Mouse (Mus musculus) neural tube, embryonic 13.5 days (tissue): ENCODE data around the gene Ryr1. TPM values are rescaled to one million over a fixed set of nuclear protein-coding genes. Genes with fewer than 3 reads are reported as not detected.
A peak's percentile ranks its signal among the peaks of the same experiment; 100 is the strongest.

Experiments used
- ATAC-seq: fragments of 200-750 bp; cut with Nextera tagmentation; 2 replicates; pipeline ENCODE4 v1.8.0; 2017; ENCODE audit warnings: low read depth, mild to moderate bottlenecking, moderate TSS enrichment, moderate library complexity
- H3K27ac ChIP-seq: fragments of 300-500 bp; sonication (generic); replicated peaks from 2 replicates; pipeline ENCODE4 v1.5.1; 2015; ENCODE audit warnings: moderate library complexity, mild to moderate bottlenecking, inconsistent platforms
- H3K27me3 ChIP-seq: fragments of 300-500 bp; sonication (generic); 2 replicates; pipeline ENCODE4 v1.6.1; 2015; ENCODE audit warnings: mild to moderate bottlenecking, inconsistent platforms
- H3K36me3 ChIP-seq: fragments of 300-500 bp; sonication (generic); 2 replicates; pipeline ENCODE4 v1.6.1; 2015; ENCODE audit warnings: mild to moderate bottlenecking, inconsistent platforms
- H3K4me1 ChIP-seq: fragments of 300-500 bp; sonication (generic); replicated peaks from 2 replicates; pipeline ENCODE4 v1.6.1; 2015; ENCODE audit warnings: inconsistent platforms
- H3K4me2 ChIP-seq: fragments of 300-500 bp; sonication (generic); 2 replicates; pipeline ENCODE4 v1.6.1; 2015; ENCODE audit warnings: inconsistent platforms, mild to moderate bottlenecking, moderate library complexity
- H3K4me3 ChIP-seq: fragments of 300-500 bp; sonication (generic); 2 replicates; pipeline ENCODE4 v1.5.1; 2015; ENCODE audit warnings: mild to moderate bottlenecking, inconsistent platforms
- H3K9ac ChIP-seq: fragments of 300-500 bp; sonication (generic); 2 replicates; pipeline ENCODE4 v1.6.1; 2015; ENCODE audit warnings: moderate library complexity, mild to moderate bottlenecking, inconsistent platforms
- H3K9me3 ChIP-seq: fragments of 300-500 bp; sonication (generic); 2 replicates; pipeline ENCODE4 v1.6.1; 2016; ENCODE audit warnings: inconsistent platforms
- WGBS: fragments of 180-500 bp; shearing (Covaris S2); methylation state at CpG from one replicate; pipeline ENCODE4 v1.1.7; 2015; 5-methylcytosine and 5-hydroxymethylcytosine counted together
- polyA plus RNA-seq: library from polyadenylated mRNA; unstranded; fragments of >200 nt; fragmentation: Nextera tagmentation; extraction: Ambion mirVana; gene quantifications from 2 replicates; pipeline ENCODE4 v1.2.1, GENCODE M21; 2015

Gene Ryr1
- 5.4 and 6.3 TPM in 2 replicates for polyA plus RNA-seq

- Histone ChIP-seq H3K4me3 (peak within 1 kb of the TSS; percentile 31), H3K27me3 (peaks cover 19% of the 10 kb centered on the region), H3K4me1 (peaks cover 11% of the 10 kb centered on the region), H3K27ac (no peak within 1 kb of the TSS), H3K36me3 (no peaks in the 10 kb centered on the region), H3K9me3 (no peaks in the 10 kb centered on the region), H3K9ac (peak within 1 kb of the TSS; percentile 63), H3K4me2 (peak within 1 kb of the TSS; percentile 57)
- WGBS, result 0% methylated on average over 16 of the region's 16 CpGs
- ATAC-seq, result no peak; the same call in 1 of the 2 replicates
These were observed at the start of gene Ryr1 for GRCm38 (mm10) chr7:29124970-29125369. TSS of gene Ryr1 (minus strand) at chr7:29125179.

- whole genome bisulfite sequencing, result 34% methylated on average over 32 of the region's 32 CpGs
- H3K4me1 ChIP-seq, result peaks cover 41% of the 10 kb centered on the region
- no peaks in the 10 kb centered on the region for H3K9me3 ChIP-seq
- no peak for ATAC-seq
- no peak overlapping the region for H3K27ac ChIP-seq
- H3K36me3 ChIP-seq, result peaks cover 49% of the 10 kb centered on the region
- peaks cover 56% of the 10 kb centered on the region for H3K27me3 ChIP-seq
- H3K4me3 ChIP-seq, result 0 out of 2 replicates have a peak overlapping the region, but pooled peaks have one; percentile 66
- H3K9ac ChIP-seq, result no peak overlapping the region
- no peak overlapping the region for H3K4me2 ChIP-seq
These were observed 47.5 kb upstream of the Ryr1 start for GRCm38 (mm10) chr7:29172390-29173016.

- ATAC-seq, result no peak
- Histone ChIP-seq H3K9ac (peak overlapping the region; percentile 62), H3K27me3 (peaks cover 56% of the 10 kb centered on the region), H3K27ac (no peak overlapping the region), H3K4me1 (peaks cover 41% of the 10 kb centered on the region), H3K4me3 (peak overlapping the region; percentile 66), H3K36me3 (peaks cover 42% of the 10 kb centered on the region), H3K9me3 (no peaks in the 10 kb centered on the region), H3K4me2 (peak overlapping the region; percentile 76)
- WGBS, result 4% methylated on average over 34 of the region's 34 CpGs
These were observed 46.7 kb upstream of the Ryr1 start for GRCm38 (mm10) chr7:29171562-29172097.

- WGBS, result 2% methylated on average over 43 of the region's 43 CpGs
- Histone ChIP-seq H3K9me3 (no peaks in the 10 kb centered on the region), H3K4me1 (peaks cover 41% of the 10 kb centered on the region), H3K27me3 (peaks cover 56% of the 10 kb centered on the region), H3K27ac (no peak overlapping the region), H3K4me3 (peak overlapping the region; percentile 66), H3K4me2 (peak overlapping the region; percentile 76), H3K9ac (peak overlapping the region; percentile 62), H3K36me3 (peaks cover 39% of the 10 kb centered on the region)
- no peak for ATAC-seq
These were observed 46.0 kb upstream of the Ryr1 start for GRCm38 (mm10) chr7:29170755-29171561.

- Histone ChIP-seq H3K9ac (peak within 1 kb of the TSS; percentile 76), H3K27ac (peak within 1 kb of the TSS; percentile 90), H3K4me3 (peak within 1 kb of the TSS; percentile 66), H3K9me3 (no peaks in the 10 kb centered on the region), H3K27me3 (peaks cover 49% of the 10 kb centered on the region), H3K36me3 (peaks cover 32% of the 10 kb centered on the region), H3K4me2 (peak within 1 kb of the TSS; percentile 76), H3K4me1 (peaks cover 41% of the 10 kb centered on the region)
- under 1% methylated on average over 30 of the region's 30 CpGs for WGBS
- ATAC-seq, result peak; percentile 51
These were observed 45.2 kb upstream of the Ryr1 start, which contains the start of the genes Ggn and Spred3 for GRCm38 (mm10) chr7:29170066-29170754. TSS of gene Ggn (plus strand) at chr7:29170210. TSS of gene Spred3 (minus strand) at chr7:29170411.

GRCm38 (mm10) chr7:29169231-29170065 is 44.5 kb upstream of the Ryr1 start:
- WGBS, result under 1% methylated on average over 30 of the region's 39 CpGs
- Histone ChIP-seq H3K27me3 (peaks cover 41% of the 10 kb centered on the region), H3K27ac (peak overlapping the region; percentile 90), H3K4me2 (peak overlapping the region; percentile 76), H3K36me3 (peaks cover 27% of the 10 kb centered on the region), H3K4me3 (peak overlapping the region; percentile 66), H3K9me3 (no peaks in the 10 kb centered on the region), H3K4me1 (peaks cover 41% of the 10 kb centered on the region), H3K9ac (peak overlapping the region; percentile 76)
- peak; percentile 86 for ATAC-seq

GRCm38 (mm10) chr7:29168791-29169230 is 43.8 kb upstream of the Ryr1 start:
- ATAC-seq, result peak; percentile 36

GRCm38 (mm10) chr7:29168121-29168695 is 43.2 kb upstream of the Ryr1 start:
- 2% methylated on average over 10 of the region's 10 CpGs for WGBS
- peak overlapping the region; percentile 76 for H3K9ac ChIP-seq
- ATAC-seq, result no peak
- H3K27me3 ChIP-seq, result peaks cover 29% of the 10 kb centered on the region
- H3K9me3 ChIP-seq, result no peaks in the 10 kb centered on the region
- peak overlapping the region; percentile 90 for H3K27ac ChIP-seq
- H3K4me2 ChIP-seq, result peak overlapping the region; percentile 76
- peaks cover 22% of the 10 kb centered on the region for H3K36me3 ChIP-seq
- peaks cover 41% of the 10 kb centered on the region for H3K4me1 ChIP-seq
- peak overlapping the region; percentile 66 for H3K4me3 ChIP-seq

More at GRCm38 (mm10) chr7:29168791-29169230, 43.8 kb upstream of the Ryr1 start:
- Histone ChIP-seq H3K4me1 (peaks cover 41% of the 10 kb centered on the region), H3K4me3 (peak overlapping the region; percentile 66), H3K27me3 (peaks cover 35% of the 10 kb centered on the region), H3K36me3 (peaks cover 22% of the 10 kb centered on the region), H3K27ac (peak overlapping the region; percentile 90), H3K4me2 (peak overlapping the region; percentile 76), H3K9me3 (no peaks in the 10 kb centered on the region), H3K9ac (peak overlapping the region; percentile 76)
- 0% methylated on average over 14 of the region's 14 CpGs for WGBS

GRCm38 (mm10) chr7:29167656-29168055 is 42.7 kb upstream of the Ryr1 start:
- no peak for ATAC-seq
- Histone ChIP-seq H3K4me3 (peak overlapping the region; percentile 66), H3K9ac (peak overlapping the region; percentile 76), H3K36me3 (peaks cover 21% of the 10 kb centered on the region), H3K4me1 (peaks cover 41% of the 10 kb centered on the region), H3K27me3 (peaks cover 24% of the 10 kb centered on the region), H3K4me2 (peak overlapping the region; percentile 76), H3K9me3 (no peaks in the 10 kb centered on the region), H3K27ac (no peak overlapping the region)
- 19% methylated on average over 13 of the region's 19 CpGs for WGBS

- no peaks in the 10 kb centered on the region for H3K9me3 ChIP-seq
- no peak overlapping the region for H3K4me3 ChIP-seq
- peaks cover 40% of the 10 kb centered on the region for H3K36me3 ChIP-seq
- peaks cover 23% of the 10 kb centered on the region for H3K27me3 ChIP-seq
- peaks cover 5% of the 10 kb centered on the region for H3K4me1 ChIP-seq
- no peak overlapping the region for H3K4me2 ChIP-seq
- no peak overlapping the region for H3K9ac ChIP-seq
- 16% methylated on average over 9 of the region's 9 CpGs for WGBS
- ATAC-seq, result no peak
- H3K27ac ChIP-seq, result no peak overlapping the region
These were observed 38.0 kb upstream of the Ryr1 start for GRCm38 (mm10) chr7:29162750-29163525.
